Mouse (Mus musculus) stomach, postnatal 0 days (tissue): ENCODE measurements at regions not wholly inside any gene's neighbourhood (a gene's known extent, or its start where the extent isn't known, plus 50 kb on each side); places are given as distances from the start of the nearest gene placed in this dataset.

Experiments used
- CTCF ChIP-seq: IDR thresholded peaks from 2 replicates; pipeline ENCODE4 v1.5.1; 2016; ENCODE audit warnings: antibody characterized with exemption, low read depth, mild to moderate bottlenecking, moderate library complexity
- EP300 ChIP-seq: optimal IDR thresholded peaks from 2 replicates; pipeline ENCODE3; 2016; ENCODE audit warnings: antibody characterized with exemption

- TF ChIP-seq CTCF: no peak
- TF ChIP-seq EP300: no peak
Measured at GRCm38 (mm10) chr3:52512761-52513160, 244.6 kb downstream of the Foxo1 start.
